Mouse (Mus musculus): ENCODE measurements around the gene B3galnt1.

DNA sequence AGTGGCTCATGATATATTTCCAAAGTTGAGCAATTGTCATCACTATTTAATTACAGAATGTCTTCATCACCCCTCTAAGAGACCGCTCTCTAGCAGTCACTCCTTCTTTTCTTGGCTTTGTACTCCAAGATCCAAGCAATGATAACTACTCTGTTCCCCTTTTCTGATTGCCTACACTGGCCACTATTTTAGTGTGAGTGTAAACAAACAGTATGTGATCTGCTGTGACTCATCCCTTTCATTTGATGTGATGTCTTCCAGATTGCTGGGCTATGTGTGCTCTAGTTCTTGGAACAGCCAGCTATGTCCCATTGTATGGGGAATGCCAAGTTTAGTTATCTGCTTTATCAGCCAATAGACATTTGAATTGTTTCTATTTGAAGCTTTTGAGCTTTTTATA is 71.4 kb downstream of the B3galnt1 start:
- TF ChIP-seq TCF12 (IDR thresholded peaks at IDR 0.05; ENCODE audit: low read depth, low read length): no peak
- no peak for TF ChIP-seq POLR2A (IDR thresholded peaks at IDR 0.05; ENCODE audit: control insufficient read depth in 1 of 2, insufficient read depth in 1 of 2, low read depth in 1 of 2, low read length in 2 of 2, poor library complexity in 1 of 2)
- TF ChIP-seq MAX (IDR thresholded peaks at IDR 0.05; ENCODE audit: low read length): no peak
- no peak for TF ChIP-seq SIN3A (IDR thresholded peaks at IDR 0.05; ENCODE audit: low read length)
- TF ChIP-seq CTCF (IDR thresholded peaks at IDR 0.05 in 2 of 3, conservative IDR thresholded peaks at IDR 0.05 in 1 of 3; ENCODE audit: control insufficient read depth in 1 of 3, insufficient read depth in 1 of 3, low read depth in 2 of 3, low read length in 3 of 3, poor library complexity in 1 of 3, severe bottlenecking in 1 of 3): no peak
- no peak for TF ChIP-seq MEF2A (IDR thresholded peaks at IDR 0.05; ENCODE audit: extremely low read depth, insufficient replicate concordance, low read depth, low read length, poor library complexity, severe bottlenecking)
- TF ChIP-seq KAT2A (conservative IDR thresholded peaks at IDR 0.05; ENCODE audit: low read depth, low read length): no peak
- no peak for TF ChIP-seq ZNF384 (IDR thresholded peaks at IDR 0.05; ENCODE audit: low read depth, low read length)
- TF ChIP-seq E2F4 (IDR thresholded peaks at IDR 0.05; ENCODE audit: borderline replicate concordance, low read depth, low read length): no peak
- no peak for TF ChIP-seq NRF1 (IDR thresholded peaks at IDR 0.05; ENCODE audit: insufficient read depth, low read depth, low read length, poor library complexity, severe bottlenecking)
